Mouse (Mus musculus) small intestine, adult 2 months (tissue): Measurements from ENCODE around the gene Tfb2m. TPM values are rescaled to one million over a fixed set of nuclear protein-coding genes. Genes with fewer than 3 reads are reported as not detected.

Experiments used
- H3K27ac ChIP-seq: fragments of 200-500 bp; 2 replicates; pipeline ENCODE4 v1.5.1; 2012; ENCODE audit warnings: low read depth, low read length, control low read depth, inconsistent platforms; ENCODE audit not compliant: insufficient read depth
- H3K27me3 ChIP-seq: fragments of 200-500 bp; 2 replicates; pipeline ENCODE4 v1.6.1; 2012; ENCODE audit warnings: mild to moderate bottlenecking, moderate library complexity, low read length, inconsistent platforms; ENCODE audit not compliant: control insufficient read depth, insufficient read depth
- H3K36me3 ChIP-seq: fragments of 200-500 bp; 2 replicates; pipeline ENCODE4 v1.6.1; 2012; ENCODE audit warnings: mild to moderate bottlenecking, low read length, control low read depth, inconsistent platforms; ENCODE audit not compliant: control insufficient read depth, insufficient read depth
- H3K4me1 ChIP-seq: fragments of 200-500 bp; 2 replicates; pipeline ENCODE4 v1.6.1; 2012; ENCODE audit warnings: low read length, inconsistent platforms, mixed read lengths; ENCODE audit not compliant: control insufficient read depth, insufficient read depth, insufficient read length
- H3K4me3 ChIP-seq: fragments of 200-500 bp; 2 replicates; pipeline ENCODE4 v1.5.1; 2012; ENCODE audit warnings: low read depth, mild to moderate bottlenecking, control low read depth, inconsistent platforms, low read length, moderate library complexity
- CTCF ChIP-seq: fragments of 200-500 bp; IDR thresholded peaks from 2 replicates; pipeline ENCODE4 v1.5.1; 2012; ENCODE audit warnings: low read depth, mild to moderate bottlenecking, control low read depth, inconsistent platforms, low read length, moderate library complexity, mixed read lengths; ENCODE audit not compliant: insufficient replicate concordance, insufficient read length; ENCODE audit errors: extremely low read depth
- POLR2A ChIP-seq: fragments of 200-500 bp; IDR thresholded peaks from 2 replicates; pipeline ENCODE4 v1.6.1; 2012; ENCODE audit warnings: low read depth, mild to moderate bottlenecking, control low read depth, inconsistent platforms, low read length, moderate library complexity
- WGBS: fragments of 180-500 bp; shearing (Covaris S2); methylation state at CpG from one replicate; pipeline ENCODE4 v1.1.7; 2018; 5-methylcytosine and 5-hydroxymethylcytosine counted together
- polyA plus RNA-seq: library from polyadenylated mRNA; depleted of rRNA; stranded (reverse); fragments of >200 nt; gene quantifications from 2 replicates; pipeline ENCODE4 v1.2.3, GENCODE M21; 2012; rRNA removed

Gene Tfb2m
- polyA plus RNA-seq, 1 experiment: 2.7 TPM

- WGBS: 54% methylated on average over 4 of the region's 4 CpGs
These were observed 65.2 kb downstream of the Tfb2m start for GRCm38 (mm10) chr1:179480862-179481261.

More at GRCm38 (mm10) chr1:179480862-179481261, 65.2 kb downstream of the Tfb2m start:
- Histone ChIP-seq H3K4me1 (0 out of 2 replicates have a peak, but pooled peaks cover 1% of the 10 kb centered on the region), H3K36me3 (no peaks in the 10 kb centered on the region), H3K27ac (no peak overlapping the region), H3K27me3 (no peaks in the 10 kb centered on the region), H3K4me3 (no peak overlapping the region)
- no peak for TF ChIP-seq CTCF
- no peak for TF ChIP-seq POLR2A

Other genes starting within 250 kb of the Tfb2m start
- gene Smyd3, start 28.2 kb downstream of the Tfb2m start, polyA plus RNA-seq: 0.84 and 1.1 TPM in 2 replicates
- 7.8 and 12.7 TPM in 2 replicates for gene Cnst, start 103 bp upstream of the Tfb2m start, polyA plus RNA-seq
- gene Sccpdh, start 121.9 kb upstream of the Tfb2m start, polyA plus RNA-seq: 8.3 and 8.4 TPM in 2 replicates
- gene Kif28, start 199.0 kb upstream of the Tfb2m start, polyA plus RNA-seq: not detected in 2 replicates